Mouse (Mus musculus) kidney, embryonic 15.5 days (tissue): ENCODE measurements around the gene Nsun2. TPM values are rescaled to one million over a fixed set of nuclear protein-coding genes. Genes with fewer than 3 reads are reported as not detected.
"Not testable (repeated sequence)": the region's sequence is repeated elsewhere in the genome, so short reads cannot be mapped to it uniquely, and the experiment has no call there.

Source experiments
- ATAC-seq: fragments of 200-750 bp; cut with Nextera tagmentation; replicated peaks from 2 replicates; pipeline ENCODE4 v1.8.0; 2017; ENCODE audit warnings: moderate TSS enrichment; ENCODE audit not compliant: low FRiP score
- H3K27ac ChIP-seq: fragments of 300-500 bp; sonication (generic); 2 replicates; pipeline ENCODE4 v1.5.1; 2015; ENCODE audit warnings: mild to moderate bottlenecking, inconsistent platforms
- H3K27me3 ChIP-seq: fragments of 300-500 bp; sonication (generic); 2 replicates; pipeline ENCODE4 v1.6.1; 2015; ENCODE audit warnings: inconsistent platforms
- H3K36me3 ChIP-seq: fragments of 300-500 bp; sonication (generic); 2 replicates; pipeline ENCODE4 v1.6.1; 2015; ENCODE audit warnings: inconsistent platforms
- H3K4me1 ChIP-seq: fragments of 300-500 bp; sonication (generic); 2 replicates; pipeline ENCODE4 v1.6.1; 2015; ENCODE audit warnings: inconsistent platforms
- H3K4me2 ChIP-seq: fragments of 300-500 bp; sonication (generic); 2 replicates; pipeline ENCODE4 v1.6.1; 2015; ENCODE audit warnings: moderate library complexity, mild to moderate bottlenecking, inconsistent platforms
- H3K4me3 ChIP-seq: fragments of 300-500 bp; sonication (generic); replicated peaks from 2 replicates; pipeline ENCODE4 v1.5.1; 2015; ENCODE audit warnings: mild to moderate bottlenecking, inconsistent platforms
- H3K9ac ChIP-seq: fragments of 300-500 bp; sonication (generic); 2 replicates; pipeline ENCODE4 v1.6.1; 2015; ENCODE audit warnings: mild to moderate bottlenecking, inconsistent platforms
- H3K9me3 ChIP-seq: fragments of 300-500 bp; sonication (generic); replicated peaks from 2 replicates; pipeline ENCODE4 v1.6.1; 2016; ENCODE audit warnings: inconsistent platforms
- WGBS: fragments of 180-500 bp; shearing (Covaris S2); methylation state at CpG from one replicate; pipeline ENCODE4 v1.1.7; 2015; ENCODE audit warnings: mixed read lengths; 5-methylcytosine and 5-hydroxymethylcytosine counted together
- polyA plus RNA-seq: library from polyadenylated mRNA; unstranded; fragments of >200 nt; fragmentation: Nextera tagmentation; extraction: Ambion mirVana; gene quantifications from 2 replicates; pipeline ENCODE4 v1.2.1, GENCODE M21; 2015

Gene Nsun2
- polyA plus RNA-seq, 1 experiment from 2014 or later = 130 TPM

- WGBS = 32% methylated on average over 6 of the region's 6 CpGs
- Histone ChIP-seq H3K9me3 (no peaks in the 10 kb centered on the region), H3K4me3 (no peak overlapping the region), H3K27me3 (no peaks in the 10 kb centered on the region), H3K27ac (no peak overlapping the region), H3K9ac (no peak overlapping the region), H3K4me2 (no peak overlapping the region), H3K36me3 (no peaks in the 10 kb centered on the region), H3K4me1 (peaks cover 4% of the 10 kb centered on the region; the same call in 1 of the 2 replicates)
- ATAC-seq = no peak
Measured at GRCm38 (mm10) chr13:69585828-69586227, 52.3 kb downstream of the Nsun2 start.

GRCm38 (mm10) chr13:69586337-69586736 is 52.8 kb downstream of the Nsun2 start:
- no peaks in the 10 kb centered on the region for H3K9me3 ChIP-seq
- no peak overlapping the region for H3K27ac ChIP-seq
- no peaks in the 10 kb centered on the region for H3K27me3 ChIP-seq
- ATAC-seq = no peak
- peaks cover 4% of the 10 kb centered on the region; the same call in 1 of the 2 replicates for H3K4me1 ChIP-seq
- WGBS = 61% methylated on average over 10 of the region's 10 CpGs
- H3K4me3 ChIP-seq = no peak overlapping the region
- no peaks in the 10 kb centered on the region for H3K36me3 ChIP-seq
- H3K9ac ChIP-seq = no peak overlapping the region
- no peak overlapping the region for H3K4me2 ChIP-seq

GRCm38 (mm10) chr13:69587849-69588248 is 54.3 kb downstream of the Nsun2 start:
- Histone ChIP-seq H3K4me1 (peaks cover 4% of the 10 kb centered on the region; the same call in 1 of the 2 replicates), H3K9me3 (no peaks in the 10 kb centered on the region), H3K4me3 (no peak overlapping the region), H3K36me3 (no peaks in the 10 kb centered on the region), H3K4me2 (no peak overlapping the region), H3K27ac (no peak overlapping the region), H3K9ac (no peak overlapping the region), H3K27me3 (no peaks in the 10 kb centered on the region)
- 69% methylated on average over 3 of the region's 3 CpGs for WGBS
- ATAC-seq = no peak

GRCm38 (mm10) chr13:69588263-69588662 is 54.7 kb downstream of the Nsun2 start:
- 69% methylated on average over 6 of the region's 6 CpGs for WGBS
- no peak overlapping the region for H3K4me3 ChIP-seq
- no peak overlapping the region for H3K27ac ChIP-seq
- H3K36me3 ChIP-seq = no peaks in the 10 kb centered on the region
- no peaks in the 10 kb centered on the region for H3K27me3 ChIP-seq
- no peak overlapping the region for H3K9ac ChIP-seq
- H3K4me1 ChIP-seq = peaks cover 4% of the 10 kb centered on the region; the same call in 1 of the 2 replicates
- H3K9me3 ChIP-seq = no peaks in the 10 kb centered on the region
- ATAC-seq = no peak
- no peak overlapping the region for H3K4me2 ChIP-seq

GRCm38 (mm10) chr13:69591338-69591737 is 57.8 kb downstream of the Nsun2 start:
- H3K9me3 ChIP-seq = no peaks in the 10 kb centered on the region
- no peak for ATAC-seq
- WGBS = 93% methylated on average over 5 of the region's 5 CpGs

GRCm38 (mm10) chr13:69592226-69592625 is 58.7 kb downstream of the Nsun2 start:
- Histone ChIP-seq H3K27me3 (no peaks in the 10 kb centered on the region), H3K4me2 (no peak overlapping the region), H3K4me3 (no peak overlapping the region), H3K9ac (no peak overlapping the region), H3K4me1 (no peaks in the 10 kb centered on the region; the same call in 1 of the 2 replicates), H3K9me3 (no peaks in the 10 kb centered on the region), H3K36me3 (no peaks in the 10 kb centered on the region), H3K27ac (no peak overlapping the region)
- ATAC-seq = no peak
- 72% methylated on average over 8 of the region's 8 CpGs for WGBS

More at GRCm38 (mm10) chr13:69591338-69591737, 57.8 kb downstream of the Nsun2 start:
- no peaks in the 10 kb centered on the region for H3K36me3 ChIP-seq
- no peaks in the 10 kb centered on the region for H3K27me3 ChIP-seq
- H3K9ac ChIP-seq = no peak overlapping the region
- H3K4me1 ChIP-seq = no peaks in the 10 kb centered on the region; the same call in 1 of the 2 replicates
- no peak overlapping the region for H3K27ac ChIP-seq
- H3K4me3 ChIP-seq = no peak overlapping the region
- no peak overlapping the region for H3K4me2 ChIP-seq

GRCm38 (mm10) chr13:69593453-69593852 is 59.9 kb downstream of the Nsun2 start:
- Histone ChIP-seq H3K4me3 (no peak overlapping the region), H3K9ac (no peak overlapping the region), H3K9me3 (no peaks in the 10 kb centered on the region), H3K27me3 (no peaks in the 10 kb centered on the region), H3K4me1 (no peaks in the 10 kb centered on the region; the same call in 1 of the 2 replicates), H3K27ac (no peak overlapping the region), H3K36me3 (no peaks in the 10 kb centered on the region), H3K4me2 (no peak overlapping the region)
- 56% methylated on average over 8 of the region's 8 CpGs for WGBS
- ATAC-seq = peak; percentile 20; the same call in 1 of the 2 replicates

GRCm38 (mm10) chr13:69594577-69595256 is 61.2 kb downstream of the Nsun2 start:
- ATAC-seq = no peak
- Histone ChIP-seq H3K9me3 (no peaks in the 10 kb centered on the region), H3K27ac (no peak overlapping the region), H3K4me1 (no peaks in the 10 kb centered on the region; the same call in 1 of the 2 replicates), H3K9ac (no peak overlapping the region), H3K4me3 (no peak overlapping the region), H3K27me3 (no peaks in the 10 kb centered on the region), H3K4me2 (no peak overlapping the region), H3K36me3 (no peaks in the 10 kb centered on the region)
- 72% methylated on average over 7 of the region's 7 CpGs for WGBS

- no peak overlapping the region for H3K9ac ChIP-seq
- no peak for ATAC-seq
- WGBS = 90% methylated on average over 6 of the region's 6 CpGs
Measured at GRCm38 (mm10) chr13:69595911-69596310, 62.4 kb downstream of the Nsun2 start.

GRCm38 (mm10) chr13:69596515-69596914 is 63.0 kb downstream of the Nsun2 start:
- ATAC-seq = no peak
- no peak overlapping the region for H3K4me3 ChIP-seq
- H3K36me3 ChIP-seq = no peaks in the 10 kb centered on the region
- no peaks in the 10 kb centered on the region; the same call in 1 of the 2 replicates for H3K4me1 ChIP-seq
- no peak overlapping the region for H3K9ac ChIP-seq
- H3K27ac ChIP-seq = no peak overlapping the region
- no peak overlapping the region for H3K4me2 ChIP-seq
- H3K9me3 ChIP-seq = no peaks in the 10 kb centered on the region
- no peaks in the 10 kb centered on the region for H3K27me3 ChIP-seq
- WGBS = 94% methylated on average over 2 of the region's 2 CpGs

More at GRCm38 (mm10) chr13:69595911-69596310, 62.4 kb downstream of the Nsun2 start:
- Histone ChIP-seq H3K4me1 (no peaks in the 10 kb centered on the region; the same call in 1 of the 2 replicates), H3K4me3 (no peak overlapping the region), H3K36me3 (no peaks in the 10 kb centered on the region), H3K9me3 (no peaks in the 10 kb centered on the region), H3K27me3 (no peaks in the 10 kb centered on the region), H3K4me2 (no peak overlapping the region), H3K27ac (no peak overlapping the region)

GRCm38 (mm10) chr13:69598867-69599266 is 65.3 kb downstream of the Nsun2 start:
- Histone ChIP-seq H3K27me3 (no peaks in the 10 kb centered on the region), H3K4me1 (no peaks in the 10 kb centered on the region; the same call in 1 of the 2 replicates), H3K27ac (no peak overlapping the region), H3K4me2 (no peak overlapping the region), H3K36me3 (no peaks in the 10 kb centered on the region), H3K9ac (no peak overlapping the region), H3K4me3 (no peak overlapping the region), H3K9me3 (no peaks in the 10 kb centered on the region)
- ATAC-seq = no peak
- WGBS = 85% methylated on average over 10 of the region's 10 CpGs

- ATAC-seq, H3K4me1 ChIP-seq, H3K27me3 ChIP-seq, H3K27ac ChIP-seq, H3K4me3 ChIP-seq, H3K9me3 ChIP-seq, H3K9ac ChIP-seq, H3K36me3 ChIP-seq, H3K4me2 ChIP-seq: not testable (repeated sequence)
- 88% methylated on average over 5 of the region's 5 CpGs for WGBS
Measured at GRCm38 (mm10) chr13:69600863-69601262, 67.3 kb downstream of the Nsun2 start.
